Mouse (Mus musculus): ENCODE data around the gene Srr. TPM values are rescaled to one million over a fixed set of nuclear protein-coding genes. Genes with fewer than 3 reads are reported as not detected.
A peak's percentile ranks its signal among the peaks of the same experiment; 100 is the strongest.

The Srr gene
- polyA plus RNA-seq, 1 experiment from 2014 or later, result 34.4 TPM

DNA sequence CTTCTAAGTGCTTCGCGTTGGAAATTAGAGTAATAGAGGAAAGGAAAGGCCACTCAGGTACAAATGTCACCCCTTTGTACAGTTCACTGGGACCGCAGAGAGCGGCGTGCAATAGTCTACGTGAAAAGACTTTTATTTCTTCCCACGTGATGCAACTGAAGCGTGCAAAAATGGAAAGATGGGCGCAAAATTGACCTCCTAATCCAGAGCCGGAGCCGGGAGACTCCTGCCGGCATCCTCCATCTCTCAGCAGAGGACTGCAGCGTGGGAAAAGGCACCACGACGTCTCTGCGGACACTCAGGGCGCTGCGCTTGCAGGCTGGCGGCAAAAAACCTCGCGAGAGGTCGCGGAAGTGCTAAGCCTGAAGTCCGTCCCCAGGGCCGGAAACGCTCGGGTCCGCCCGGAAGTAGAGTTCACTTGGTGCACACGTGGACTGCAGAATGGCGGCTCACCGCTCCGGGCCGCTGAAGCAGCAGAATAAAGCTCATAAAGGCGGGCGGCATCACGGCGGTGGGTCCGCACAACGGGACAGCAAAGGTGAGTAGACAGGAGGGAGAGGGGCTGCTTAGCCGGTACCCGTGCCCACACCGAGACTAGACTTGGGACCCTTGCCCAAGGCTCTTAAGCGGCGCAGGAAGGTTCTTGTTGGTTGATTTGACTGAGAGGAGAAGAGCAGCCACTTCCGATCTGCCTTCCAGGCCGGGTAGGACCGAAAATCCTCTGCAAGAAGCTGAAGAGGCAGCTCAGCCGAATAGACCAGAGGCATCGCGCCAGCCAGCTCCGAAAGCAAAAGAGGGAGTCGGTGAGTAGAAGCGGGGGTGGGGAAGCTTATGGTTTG is 27.9 kb downstream of the Srr start, which contains the start of gene Tsr1:
TSS of gene Tsr1 (plus strand) at position 394 of the 839 bp plus-strand sequence.
- Histone ChIP-seq H3K27me3 (no peaks in the 10 kb centered on the region), H3K9me3 (no peaks in the 10 kb centered on the region), H3K36me3 (peaks cover 34% of the 10 kb centered on the region), H3K9ac (peak within 1 kb of the TSS; percentile 90), H3K4me3 (peak within 1 kb of the TSS; percentile 86), H3K27ac (peak within 1 kb of the TSS; percentile 95), H3K4me1 (replicated peaks) (peaks cover 40% of the 10 kb centered on the region), H3K4me2 (peak within 1 kb of the TSS; percentile 79)
- peak; percentile 87 for ATAC-seq (ENCODE audit: low FRiP score)
- under 1% methylated on average over 54 of the region's 54 CpGs for WGBS

DNA sequence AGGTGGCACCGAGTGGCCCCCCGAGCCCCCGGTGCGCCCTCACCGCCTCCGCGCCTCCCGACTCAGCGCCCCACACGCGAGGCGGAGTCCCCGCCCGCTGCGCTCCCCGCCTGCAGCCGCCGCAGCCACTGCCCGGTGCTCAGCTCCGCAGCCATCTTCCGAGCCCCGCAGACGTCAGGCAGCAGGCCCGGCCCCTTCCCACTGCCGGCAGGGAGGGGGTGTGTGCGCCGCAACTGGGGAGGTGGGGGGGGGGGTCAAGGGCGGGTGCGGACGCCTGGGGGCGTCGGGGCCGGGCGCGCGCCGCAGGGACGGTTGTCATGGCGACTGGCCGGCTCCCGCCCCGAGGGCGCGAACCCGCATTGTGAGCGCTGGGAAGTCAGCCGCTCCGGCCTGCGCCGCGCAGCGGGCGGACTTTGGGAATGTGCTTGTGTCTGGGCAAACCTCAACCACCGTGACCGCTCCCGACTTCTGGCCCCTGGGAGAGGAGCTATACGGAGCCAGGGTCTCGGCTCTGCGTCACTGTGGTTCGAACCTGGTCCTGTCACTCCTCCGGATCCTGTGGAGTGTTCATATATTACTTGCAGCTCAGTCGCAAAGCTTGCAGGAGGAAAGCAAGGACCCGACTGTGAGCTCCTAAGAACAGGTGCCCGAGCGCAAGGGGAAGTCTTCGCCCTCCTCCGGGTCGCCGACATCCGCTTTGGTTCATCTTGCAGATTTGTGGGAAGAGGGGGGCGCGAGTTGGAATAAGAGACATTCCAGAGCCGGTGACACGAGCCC is 28.7 kb downstream of the Srr start, which contains the start of gene Sgsm2:
TSS of gene Sgsm2 (minus strand) at position 160 of the 777 bp plus-strand sequence.
- ATAC-seq (ENCODE audit: low FRiP score), result peak; percentile 77
- Histone ChIP-seq H3K27me3 (no peaks in the 10 kb centered on the region), H3K4me2 (peak within 1 kb of the TSS; percentile 79), H3K9me3 (no peaks in the 10 kb centered on the region), H3K36me3 (peaks cover 28% of the 10 kb centered on the region), H3K4me1 (replicated peaks) (peaks cover 40% of the 10 kb centered on the region), H3K4me3 (peak within 1 kb of the TSS; percentile 86), H3K27ac (peak within 1 kb of the TSS; percentile 95), H3K9ac (peak within 1 kb of the TSS; percentile 90)
- under 1% methylated on average over 62 of the region's 74 CpGs for WGBS

DNA sequence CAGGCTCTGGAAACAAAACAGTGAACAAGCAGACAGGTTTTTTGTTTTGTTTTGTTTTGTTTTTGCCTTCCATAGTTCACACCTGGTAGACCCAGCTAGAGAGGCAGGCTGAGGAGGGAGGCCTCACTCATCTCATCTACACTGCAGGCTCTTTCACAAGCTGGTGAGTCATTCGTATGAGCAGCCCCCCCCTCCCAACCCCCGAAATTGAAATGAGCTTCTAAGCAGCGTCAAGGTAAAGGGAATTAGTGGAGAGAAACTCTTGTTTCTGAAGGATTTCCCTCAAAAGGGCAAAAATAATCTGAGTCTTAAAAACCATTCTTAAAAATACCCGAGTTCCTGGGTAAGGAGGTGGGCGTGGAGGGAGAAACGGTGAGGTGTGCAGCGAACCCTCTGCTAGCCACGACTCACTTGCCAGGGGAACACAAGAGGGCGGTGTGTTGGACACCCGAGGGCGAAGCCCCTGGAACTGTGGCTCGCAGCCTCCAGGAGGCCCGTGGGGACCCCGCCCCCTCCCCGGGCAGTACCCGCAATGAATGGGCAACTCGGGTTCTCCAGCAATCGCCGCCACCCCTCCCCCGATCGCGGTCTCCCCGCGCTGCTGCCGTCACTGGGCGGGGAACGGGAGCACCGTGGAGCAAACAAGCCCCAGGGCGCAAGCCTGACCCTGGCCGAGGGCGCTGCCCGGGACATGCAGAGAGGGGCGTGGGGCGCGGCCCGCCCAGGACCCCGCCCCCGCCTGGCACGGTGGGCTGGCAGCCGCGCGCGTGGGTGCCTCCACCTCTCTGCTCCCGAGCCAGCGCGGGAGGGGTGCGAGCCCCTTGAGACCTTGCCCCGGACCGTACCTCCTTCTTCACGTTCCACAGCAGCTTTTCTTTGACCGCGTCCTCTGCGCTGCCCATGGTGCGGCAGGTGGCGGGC is 29.5 kb downstream of the Srr start:
- ATAC-seq (ENCODE audit: low FRiP score), result peak; percentile 69
- peaks cover 19% of the 10 kb centered on the region for H3K36me3 ChIP-seq
- peaks cover 40% of the 10 kb centered on the region for H3K4me1 ChIP-seq (replicated peaks)
- H3K9ac ChIP-seq, result peak overlapping the region; percentile 90
- under 1% methylated on average over 31 of the region's 55 CpGs for WGBS
- peak overlapping the region; percentile 95 for H3K27ac ChIP-seq
- H3K4me2 ChIP-seq, result peak overlapping the region; percentile 79
- no peaks in the 10 kb centered on the region for H3K27me3 ChIP-seq
- H3K4me3 ChIP-seq, result peak overlapping the region; percentile 86
- H3K9me3 ChIP-seq, result no peaks in the 10 kb centered on the region

DNA sequence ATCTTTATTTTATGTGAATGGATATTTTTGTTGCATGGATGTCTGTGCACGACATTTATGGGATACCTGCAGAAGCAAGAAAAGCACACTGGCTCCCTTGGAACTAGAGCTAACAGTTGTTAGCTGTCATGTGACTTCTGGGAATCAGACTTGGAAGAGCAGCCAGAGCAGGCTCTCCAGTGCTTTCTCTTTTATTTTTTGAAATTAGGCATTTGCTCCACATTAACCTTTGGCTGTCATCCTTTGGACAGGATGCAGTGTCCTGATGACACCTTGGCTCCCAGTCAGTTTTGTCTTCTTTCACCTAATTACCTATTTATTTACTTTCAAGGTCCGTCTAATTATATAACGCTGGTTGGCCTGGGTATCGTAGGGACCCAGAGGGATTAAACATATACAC is 31.1 kb downstream of the Srr start:
- Histone ChIP-seq H3K36me3 (peaks cover 3% of the 10 kb centered on the region; the same call in 1 of the 2 replicates), H3K27me3 (no peaks in the 10 kb centered on the region), H3K9ac (0 out of 2 replicates have a peak overlapping the region, but pooled peaks have one; percentile 26), H3K9me3 (no peaks in the 10 kb centered on the region), H3K4me3 (no peak overlapping the region), H3K4me1 (replicated peaks) (peaks cover 30% of the 10 kb centered on the region), H3K27ac (no peak overlapping the region), H3K4me2 (no peak overlapping the region)
- ATAC-seq (ENCODE audit: low FRiP score), result no peak
- WGBS, result 84% methylated on average over 4 of the region's 4 CpGs

DNA sequence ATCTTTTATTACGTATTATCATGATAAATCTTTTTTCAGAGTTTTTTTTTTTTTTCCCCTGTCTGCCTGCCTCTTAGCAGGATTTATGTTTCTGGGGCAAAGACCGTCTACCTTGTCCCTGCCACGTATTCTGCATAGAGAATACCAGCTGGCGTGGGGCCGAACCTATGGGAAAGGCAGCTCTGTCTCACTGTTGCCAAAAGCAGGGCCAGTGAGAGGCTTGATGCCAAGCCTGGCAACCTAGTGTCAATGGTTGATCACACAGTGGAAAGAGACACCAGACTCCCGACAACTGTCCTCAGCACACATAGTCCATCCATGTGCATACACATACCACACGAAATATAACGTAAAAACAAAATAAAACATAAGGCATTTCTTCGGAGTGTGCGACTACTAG is 42.6 kb downstream of the Srr start:
- no peaks in the 10 kb centered on the region for H3K27me3 ChIP-seq
- 88% methylated on average over 10 of the region's 10 CpGs for WGBS
- H3K4me1 ChIP-seq (replicated peaks), result peaks cover 14% of the 10 kb centered on the region
- no peak overlapping the region for H3K4me2 ChIP-seq
- no peak overlapping the region for H3K9ac ChIP-seq
- ATAC-seq (ENCODE audit: low FRiP score), result no peak
- no peak overlapping the region for H3K27ac ChIP-seq
- H3K4me3 ChIP-seq, result no peak overlapping the region
- no peaks in the 10 kb centered on the region for H3K9me3 ChIP-seq
- peaks cover 11% of the 10 kb centered on the region for H3K36me3 ChIP-seq

DNA sequence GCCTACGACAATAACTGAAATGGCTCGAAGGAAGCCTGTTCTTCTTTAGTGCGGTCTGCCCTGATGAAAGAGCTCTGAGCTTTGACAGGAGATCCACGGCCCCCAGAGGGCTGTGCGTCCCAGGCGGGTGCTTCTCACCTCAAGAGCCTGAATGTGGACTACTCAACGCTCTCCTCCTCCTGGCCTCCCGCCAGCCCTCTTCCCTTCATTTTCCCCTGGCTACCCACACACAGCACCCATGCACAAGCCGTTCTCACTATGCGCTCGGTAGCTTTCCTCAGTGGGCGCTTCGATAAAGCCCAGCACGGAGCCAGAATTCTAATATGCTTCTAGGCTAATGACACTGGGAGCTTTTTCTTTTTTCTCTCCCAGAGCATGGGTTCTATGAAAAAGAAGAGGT is 43.8 kb downstream of the Srr start:
- H3K4me1 ChIP-seq (replicated peaks), result peaks cover 18% of the 10 kb centered on the region
- H3K9ac ChIP-seq, result no peak overlapping the region
- no peak overlapping the region for H3K4me2 ChIP-seq
- H3K36me3 ChIP-seq, result peaks cover 11% of the 10 kb centered on the region
- no peaks in the 10 kb centered on the region for H3K9me3 ChIP-seq
- H3K27ac ChIP-seq, result peak overlapping the region; percentile 53
- no peak overlapping the region for H3K4me3 ChIP-seq
- H3K27me3 ChIP-seq, result no peaks in the 10 kb centered on the region
- WGBS, result 67% methylated on average over 14 of the region's 14 CpGs
- ATAC-seq (ENCODE audit: low FRiP score), result no peak

DNA sequence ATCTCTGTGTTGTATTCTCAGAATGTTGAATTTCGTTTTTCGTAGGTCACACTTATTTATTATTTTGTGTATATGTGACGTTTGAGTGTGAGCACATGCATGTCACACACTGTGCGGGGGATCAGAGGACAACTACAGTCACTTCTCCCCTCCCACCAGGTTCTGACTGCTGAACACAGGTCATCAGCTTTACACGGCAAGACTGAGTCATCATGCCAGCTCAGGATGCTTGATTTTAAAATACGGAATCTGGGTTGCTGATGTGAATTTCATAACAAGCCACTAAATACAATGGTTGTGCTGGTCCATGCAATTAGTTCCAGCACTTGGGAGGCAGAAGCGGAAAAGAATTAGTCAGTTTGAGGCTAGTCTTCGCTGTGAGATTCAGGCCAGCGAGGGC is 44.7 kb downstream of the Srr start:
- Histone ChIP-seq H3K4me3 (no peak overlapping the region), H3K4me1 (replicated peaks) (peaks cover 28% of the 10 kb centered on the region), H3K4me2 (no peak overlapping the region), H3K9me3 (no peaks in the 10 kb centered on the region), H3K27ac (no peak overlapping the region), H3K9ac (no peak overlapping the region), H3K27me3 (no peaks in the 10 kb centered on the region), H3K36me3 (peaks cover 11% of the 10 kb centered on the region)
- 87% methylated on average over 9 of the region's 9 CpGs for WGBS
- ATAC-seq (ENCODE audit: low FRiP score), result no peak

DNA sequence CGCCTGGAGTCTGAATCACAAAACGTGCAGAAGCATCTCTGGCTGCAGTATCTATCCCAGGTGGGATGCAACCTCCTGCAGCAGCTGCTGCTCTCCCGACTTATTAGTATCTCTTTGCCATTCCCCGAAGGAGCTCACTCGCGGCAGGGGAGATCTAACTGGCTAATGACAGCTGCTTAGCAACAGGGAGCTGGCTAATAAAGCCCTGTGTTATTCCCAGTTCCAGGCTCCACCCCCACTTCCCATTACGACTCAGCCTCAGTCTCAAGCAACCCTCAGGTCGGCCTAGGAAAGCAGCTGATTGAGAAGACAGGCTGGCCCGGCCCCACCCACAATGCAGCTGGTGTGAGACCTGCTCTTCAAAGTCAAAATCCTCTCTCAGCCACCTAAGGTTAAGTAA is 48.9 kb downstream of the Srr start:
- H3K27ac ChIP-seq, result peak overlapping the region; percentile 84
- H3K4me2 ChIP-seq, result peak overlapping the region; percentile 45
- peaks cover 40% of the 10 kb centered on the region for H3K4me1 ChIP-seq (replicated peaks)
- WGBS, result 1% methylated on average over 9 of the region's 9 CpGs
- peak; percentile 93 for ATAC-seq (ENCODE audit: low FRiP score)
- no peaks in the 10 kb centered on the region for H3K27me3 ChIP-seq
- H3K9me3 ChIP-seq, result no peaks in the 10 kb centered on the region
- H3K4me3 ChIP-seq, result peak overlapping the region; percentile 16; the same call in 1 of the 2 replicates
- no peak overlapping the region for H3K9ac ChIP-seq
- no peaks in the 10 kb centered on the region for H3K36me3 ChIP-seq

DNA sequence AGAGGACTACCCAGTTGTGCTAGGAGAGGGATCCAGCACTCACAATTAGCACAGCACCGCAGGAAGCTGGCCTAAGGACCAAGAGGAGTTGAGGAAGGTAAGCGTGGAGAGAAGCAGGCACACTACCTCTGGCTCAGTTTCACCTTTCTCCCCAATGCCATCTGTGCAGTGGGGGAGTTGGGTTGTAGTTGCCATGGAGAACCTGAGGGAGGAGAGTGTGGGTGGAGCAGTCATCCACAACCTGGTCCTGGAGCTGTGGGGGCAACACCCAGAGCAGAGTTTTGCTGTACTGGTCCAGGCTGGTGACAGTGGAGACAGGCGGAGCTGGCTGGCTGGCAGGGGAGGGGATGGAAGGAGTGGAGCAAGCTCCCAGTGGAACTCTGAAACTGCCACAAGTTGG is 51.1 kb downstream of the Srr start:
- Histone ChIP-seq H3K27ac (no peak overlapping the region), H3K4me1 (replicated peaks) (peaks cover 53% of the 10 kb centered on the region), H3K4me2 (no peak overlapping the region), H3K27me3 (no peaks in the 10 kb centered on the region), H3K9ac (no peak overlapping the region), H3K36me3 (no peaks in the 10 kb centered on the region), H3K4me3 (no peak overlapping the region), H3K9me3 (no peaks in the 10 kb centered on the region)
- 65% methylated on average over 3 of the region's 3 CpGs for WGBS
- no peak for ATAC-seq (ENCODE audit: low FRiP score)

DNA sequence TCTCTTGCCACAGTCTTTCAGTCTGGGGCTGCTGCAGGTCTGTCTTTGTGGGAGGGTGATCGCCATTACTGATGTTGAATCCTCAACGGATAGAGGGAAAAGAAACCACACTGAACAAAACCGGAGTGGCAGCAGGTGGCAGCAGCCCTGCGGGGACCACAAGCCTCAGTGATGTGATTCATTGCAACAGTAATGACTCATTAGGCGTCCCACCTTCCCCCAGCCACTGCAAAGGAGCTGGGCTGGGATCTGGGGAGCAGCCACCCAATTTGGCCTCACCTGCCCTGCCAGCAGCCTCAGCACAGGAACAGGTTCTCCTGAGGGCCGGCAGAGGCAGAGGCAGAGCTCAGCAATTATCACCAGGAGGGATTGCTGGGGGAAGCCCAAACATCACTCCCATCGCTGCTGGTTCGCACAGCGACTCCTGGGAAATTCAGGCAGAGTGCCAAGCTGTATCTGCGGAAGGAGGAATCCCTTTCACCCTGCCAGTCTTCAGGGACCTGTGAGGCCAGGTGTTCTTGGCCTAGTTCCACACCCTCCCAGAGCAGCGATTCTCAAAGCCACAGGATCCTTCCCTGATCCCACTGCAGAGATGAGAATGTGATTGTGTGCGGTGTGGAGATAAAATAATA is 54.6 kb downstream of the Srr start:
- ATAC-seq (ENCODE audit: low FRiP score), result no peak
- peak overlapping the region; percentile 31; the same call in 1 of the 2 replicates for H3K4me2 ChIP-seq
- peaks cover 28% of the 10 kb centered on the region for H3K36me3 ChIP-seq
- H3K9me3 ChIP-seq, result no peaks in the 10 kb centered on the region
- H3K4me3 ChIP-seq, result no peak overlapping the region
- peak overlapping the region; percentile 81 for H3K27ac ChIP-seq
- H3K27me3 ChIP-seq, result no peaks in the 10 kb centered on the region
- WGBS, result 19% methylated on average over 12 of the region's 12 CpGs
- H3K4me1 ChIP-seq (replicated peaks), result peaks cover 52% of the 10 kb centered on the region
- peak overlapping the region; percentile 59; the same call in 1 of the 2 replicates for H3K9ac ChIP-seq

DNA sequence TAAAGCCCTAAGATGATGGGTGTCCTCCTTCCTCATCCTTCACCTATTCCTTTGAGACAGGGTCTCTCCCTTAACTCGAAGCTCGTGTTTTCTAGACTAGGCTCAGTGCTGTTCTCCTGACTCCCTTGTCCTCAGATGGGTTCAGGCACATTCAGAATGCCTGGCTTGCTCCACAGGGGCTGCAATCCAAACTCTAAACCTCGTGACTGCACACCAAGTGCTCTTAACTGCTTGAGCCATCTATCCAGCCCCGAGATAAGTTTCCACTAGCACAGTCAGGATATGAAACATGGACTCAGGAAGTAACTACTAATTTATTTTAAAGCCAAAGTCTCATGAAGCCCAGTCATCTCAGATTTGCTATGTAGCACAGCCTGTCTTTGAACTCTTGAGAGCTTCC is 55.2 kb downstream of the Srr start:
- ATAC-seq (ENCODE audit: low FRiP score), result no peak
- H3K36me3 ChIP-seq, result peaks cover 29% of the 10 kb centered on the region
- H3K27ac ChIP-seq, result peak overlapping the region; percentile 81
- H3K9ac ChIP-seq, result no peak overlapping the region
- no peaks in the 10 kb centered on the region for H3K9me3 ChIP-seq
- H3K4me1 ChIP-seq (replicated peaks), result peaks cover 48% of the 10 kb centered on the region
- H3K27me3 ChIP-seq, result no peaks in the 10 kb centered on the region
- 82% methylated on average over 4 of the region's 4 CpGs for WGBS
- 0 out of 2 replicates have a peak overlapping the region, but pooled peaks have one; percentile 6 for H3K4me2 ChIP-seq
- H3K4me3 ChIP-seq, result no peak overlapping the region
